In the genomic region with DNA sequence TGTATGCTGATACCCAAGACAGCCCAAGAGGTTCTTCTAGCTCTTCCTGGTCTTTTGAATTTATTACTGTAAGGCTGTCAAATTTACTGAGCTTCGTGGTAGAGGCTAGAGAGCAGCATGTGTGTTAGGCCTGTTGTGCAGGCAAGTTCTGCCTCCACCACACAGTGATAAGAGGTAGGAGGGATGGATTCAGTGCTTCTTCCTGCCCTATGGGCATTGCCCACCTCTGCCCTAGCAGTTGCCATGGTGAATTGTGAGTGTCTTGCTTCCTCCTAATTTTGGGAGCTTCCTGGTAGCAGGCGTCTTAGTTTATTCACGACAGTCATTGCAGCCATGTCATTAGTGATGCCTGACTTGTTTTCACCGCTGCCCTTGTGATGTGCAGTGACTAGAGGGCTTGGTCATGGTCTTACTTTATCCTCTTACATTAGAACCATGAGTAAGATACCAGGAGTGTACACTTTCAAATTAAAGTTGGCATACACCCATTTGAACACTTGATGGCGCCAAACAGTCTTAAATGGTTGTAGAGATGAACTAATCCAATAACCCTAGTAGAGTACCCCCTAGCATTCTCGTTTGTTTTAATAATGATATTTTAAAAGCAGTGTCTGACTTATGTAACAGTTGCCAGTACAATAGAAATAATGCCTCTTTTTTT, we compare ENCODE assay signal across 9 mouse cellular contexts. TPM values are rescaled to one million over a fixed set of nuclear protein-coding genes. Genes with fewer than 3 reads are reported as not detected.
DNase-seq lines count a peak whose midpoint lies in the region; ATAC-seq and TF ChIP-seq lines count a peak whose summit lies in the region.
"Had no signal": no experiment of that assay in that cellular context is flagged by ENCODE, and none has a peak within 500 bp of the region (broad histone marks: within the 10 kb centered on the region; RNA-seq: fewer than 3 reads in every experiment).

No protein-coding gene starts in this region.

- 38% methylated on average over 6 of the region's 6 CpGs for WGBS in heart, postnatal 0 days
- 42% methylated on average over 6 of the region's 6 CpGs for WGBS in heart, embryonic 11.5 days (ENCODE audit: insufficient replicate concordance)
- WGBS in forebrain, embryonic 14.5 days = 32% methylated on average over 6 of the region's 6 CpGs

- no peak; the same call in 1 of the 2 replicates for ATAC-seq in heart, postnatal 0 days (ENCODE audit: insufficient read depth, low read depth)
- no peak for ATAC-seq in heart, embryonic 11.5 days (replicated peaks; ENCODE audit: insufficient number of reproducible peaks, low FRiP score, low TSS enrichment)
- peak; percentile 80; the same call in 1 of the 2 replicates for ATAC-seq in forebrain, embryonic 14.5 days
- peak; percentile 91 for ATAC-seq in megakaryocyte progenitor cell, adult 5-6 weeks (replicated peaks; ENCODE audit: poor library complexity)

- H3K4me3 ChIP-seq in heart, postnatal 0 days (ENCODE audit: low read depth, low read length) = no peak overlapping the region
- no peak overlapping the region for H3K4me3 ChIP-seq in heart, embryonic 11.5 days (ENCODE audit: low read depth, low read length)
- H3K4me3 ChIP-seq in forebrain, embryonic 14.5 days (ENCODE audit: low read depth, low read length) = no peak overlapping the region

- no peak overlapping the region for H3K27ac ChIP-seq in heart, postnatal 0 days (ENCODE audit: low read depth)
- H3K27ac ChIP-seq in heart, embryonic 11.5 days (ENCODE audit: low read depth, low read length) = no peak overlapping the region
- H3K27ac ChIP-seq in forebrain, embryonic 14.5 days (ENCODE audit: low read depth, low read length) = no peak overlapping the region

- TF ChIP-seq CTCF in heart, postnatal 0 days (IDR thresholded peaks at IDR 0.05; ENCODE audit: low read depth) = peak; percentile 63

- no peak overlapping the region for H3K9ac ChIP-seq in heart, postnatal 0 days (replicated peaks; ENCODE audit: low read depth, low read length)
- no peak overlapping the region for H3K9ac ChIP-seq in heart, embryonic 11.5 days (ENCODE audit: low read depth, low read length)
- H3K9ac ChIP-seq in forebrain, embryonic 14.5 days (ENCODE audit: low read length) = no peak overlapping the region

- H3K36me3 ChIP-seq in heart, postnatal 0 days (replicated peaks; ENCODE audit: control insufficient read depth, insufficient read depth, low read length) = peaks cover 55% of the 10 kb centered on the region
- H3K36me3 ChIP-seq in heart, embryonic 11.5 days (ENCODE audit: control insufficient read depth, insufficient read depth, low read length) = peaks cover 6% of the 10 kb centered on the region
- peaks cover 69% of the 10 kb centered on the region for H3K36me3 ChIP-seq in forebrain, embryonic 14.5 days (ENCODE audit: control insufficient read depth, insufficient read depth, low read length)

- no peaks in the 10 kb centered on the region for H3K9me3 ChIP-seq in heart, postnatal 0 days (replicated peaks; ENCODE audit: control insufficient read depth, low read length)
- no peaks in the 10 kb centered on the region for H3K9me3 ChIP-seq in heart, embryonic 11.5 days (replicated peaks; ENCODE audit: control insufficient read depth, low read length)
- no peaks in the 10 kb centered on the region for H3K9me3 ChIP-seq in forebrain, embryonic 14.5 days (replicated peaks; ENCODE audit: control insufficient read depth, low read length)

- no peaks in the 10 kb centered on the region for H3K4me1 ChIP-seq in heart, postnatal 0 days (ENCODE audit: control insufficient read depth, insufficient read depth)
- no peaks in the 10 kb centered on the region for H3K4me1 ChIP-seq in heart, embryonic 11.5 days (ENCODE audit: control insufficient read depth, insufficient read depth, low read length)
- no peaks in the 10 kb centered on the region for H3K4me1 ChIP-seq in forebrain, embryonic 14.5 days (ENCODE audit: control insufficient read depth, insufficient read depth, low read length)

- H3K4me2 ChIP-seq in heart, postnatal 0 days (ENCODE audit: low read depth, low read length) = no peak overlapping the region
- no peak overlapping the region for H3K4me2 ChIP-seq in heart, embryonic 11.5 days
- H3K4me2 ChIP-seq in forebrain, embryonic 14.5 days (ENCODE audit: low read length) = no peak overlapping the region

- H3K27me3 ChIP-seq in heart, postnatal 0 days (ENCODE audit: control insufficient read depth, insufficient read depth, low read length) = no peaks in the 10 kb centered on the region
- H3K27me3 ChIP-seq in heart, embryonic 11.5 days (ENCODE audit: control insufficient read depth, insufficient read depth, low read length) = no peaks in the 10 kb centered on the region
- H3K27me3 ChIP-seq in forebrain, embryonic 14.5 days (replicated peaks; ENCODE audit: control insufficient read depth, insufficient read depth, low read length) = no peaks in the 10 kb centered on the region

- no peak for TF ChIP-seq EP300 in heart, postnatal 0 days (IDR thresholded peaks at IDR 0.05; ENCODE audit: low read depth)

- DNase-seq in heart, postnatal 0 days (ENCODE audit: low spot score) = peak; percentile 69
- DNase-seq in CD4-positive helper T cell, adult 2 months (ENCODE audit: low read depth, low spot score) = peak; percentile 46
- DNase-seq in adipocyte (ENCODE audit: low spot score) = peak; percentile 65
- DNase-seq in forebrain, embryonic 14.5 days (ENCODE audit: low spot score) = peak; percentile 88
- DNase-seq in kidney, postnatal 14 days = peak; percentile 58
- DNase-seq in thymus, postnatal 14 days = peak; percentile 42

RNA-seq across cellular contexts. Expression of gene Fktn, which starts 25.3 kb away (rescaled TPM):
- total RNA-seq in heart, postnatal 0 days (2014; rRNA removed; ENCODE audit: low replicate concordance) = 6.9 and 7.2 TPM in 2 replicates
- polyA plus RNA-seq in heart, postnatal 0 days (2015; fragmentation: Nextera tagmentation; extraction: Ambion mirVana) = 10.6 and 12.8 TPM in 2 replicates
- 14.5 and 15.9 TPM in 2 replicates for polyA plus RNA-seq in heart, embryonic 11.5 days (2014; fragmentation: Nextera tagmentation; extraction: Ambion mirVana)
- 12.5 and 15.8 TPM in 2 replicates for polyA plus RNA-seq in forebrain, embryonic 14.5 days (2014; fragmentation: Nextera tagmentation; extraction: Ambion mirVana)
- 6.6 and 8.1 TPM in 2 replicates for total RNA-seq in megakaryocyte progenitor cell, adult 5-6 weeks (2015)
- 3.5 and 4.3 TPM in 2 replicates for total RNA-seq in megakaryocyte progenitor cell, adult 5-6 weeks (2017)

RNA-seq across cellular contexts. Expression of gene Tal2, which starts 40.4 kb away (rescaled TPM):
- total RNA-seq in heart, postnatal 0 days (2014; rRNA removed; ENCODE audit: low replicate concordance) = 0.12 TPM in 1 of 2 replicates, not detected in the other
- 0.04 TPM in 1 of 2 replicates, not detected in the other for polyA plus RNA-seq in heart, postnatal 0 days (2015; fragmentation: Nextera tagmentation; extraction: Ambion mirVana)
- polyA plus RNA-seq in heart, embryonic 11.5 days (2014; fragmentation: Nextera tagmentation; extraction: Ambion mirVana) = 0.07 and 0.10 TPM in 2 replicates
- polyA plus RNA-seq in forebrain, embryonic 14.5 days (2014; fragmentation: Nextera tagmentation; extraction: Ambion mirVana) = 0.19 and 0.28 TPM in 2 replicates
- not detected in 2 replicates for total RNA-seq in megakaryocyte progenitor cell, adult 5-6 weeks (2015)
- total RNA-seq in megakaryocyte progenitor cell, adult 5-6 weeks (2017) = 0.24 TPM in 1 of 2 replicates, not detected in the other
- polyA plus RNA-seq: liver, embryonic 16.5 days had no signal

Comparison
In these comparisons a context has a peak if more than half of its experiments do, and no peak if none do; other contexts are left out.
1. ATAC-seq: peak in forebrain, embryonic 14.5 days (single experiment) and megakaryocyte progenitor cell, adult 5-6 weeks (single experiment); none in heart, postnatal 0 days (single experiment) and heart, embryonic 11.5 days (single experiment).
2. Peak in every context shown above with its lines, with median percentiles within 50 percentile points of each other: DNase-seq.